Mouse (Mus musculus) erythroblast, embryonic 14.5 days (primary cell): ENCODE data around the gene Rnf10.

Source experiments
- GATA1 ChIP-seq: IDR thresholded peaks from 2 replicates; pipeline ENCODE4 v1.6.1; 2012; ENCODE audit warnings: low read length, inconsistent platforms, mixed read lengths
- TAL1 ChIP-seq: IDR thresholded peaks from 3 replicates; pipeline ENCODE4 v1.6.1; 2012; ENCODE audit warnings: low read length, inconsistent platforms, mixed read lengths

DNA sequence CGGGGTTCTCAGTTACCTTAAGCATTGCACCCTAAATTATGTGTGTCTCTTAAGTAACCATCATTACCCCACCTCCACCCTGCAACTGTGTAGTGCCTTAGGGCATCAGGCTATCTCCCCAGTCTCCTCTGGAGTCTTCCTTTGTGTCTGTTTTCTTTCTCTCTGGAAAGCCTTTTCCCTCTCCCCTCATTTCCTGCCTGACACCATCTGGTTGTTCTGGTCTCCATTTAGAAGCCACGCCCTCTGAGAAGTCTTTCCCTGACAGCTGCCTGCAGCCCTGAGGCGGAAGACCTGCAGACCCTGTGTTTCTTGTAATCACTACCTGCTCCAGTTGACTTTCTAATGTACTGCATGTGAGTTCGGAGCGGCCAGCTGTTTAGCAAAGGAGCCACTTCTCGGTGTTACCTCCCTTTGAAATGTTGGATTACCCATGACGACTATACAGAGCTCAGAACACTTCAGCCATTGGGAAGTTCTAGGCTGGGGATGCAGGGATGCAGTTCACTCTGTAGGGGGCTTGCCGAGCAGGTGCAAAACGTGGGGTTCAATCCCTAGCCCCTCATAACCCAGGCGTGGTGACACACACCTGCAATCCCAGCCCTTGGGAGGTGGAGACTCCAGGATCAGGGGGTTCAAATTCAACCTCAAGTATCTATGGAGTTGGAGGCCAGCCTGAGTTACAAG lies 45.1 kb upstream of the Rnf10 start:
- TF ChIP-seq GATA1 = no peak
- no peak for TF ChIP-seq TAL1
